Mouse (Mus musculus): ENCODE data around the gene Bcl9. TPM values are rescaled to one million over a fixed set of nuclear protein-coding genes. Genes with fewer than 3 reads are reported as not detected.
A peak's percentile ranks its signal among the peaks of the same experiment; 100 is the strongest.

Gene Bcl9
- 10 to 100 TPM; 13.1 to 16.9 TPM for total RNA-seq (2021)
- 10.2 and 14.4 TPM in 2 replicates for polyA plus RNA-seq (2012; rRNA removed)
- long read RNA-seq, partial matches to known transcripts: 0 of 1 reads
- long read RNA-seq, other reads (novel, unspliced or antisense): 1 of 1 reads

DNA sequence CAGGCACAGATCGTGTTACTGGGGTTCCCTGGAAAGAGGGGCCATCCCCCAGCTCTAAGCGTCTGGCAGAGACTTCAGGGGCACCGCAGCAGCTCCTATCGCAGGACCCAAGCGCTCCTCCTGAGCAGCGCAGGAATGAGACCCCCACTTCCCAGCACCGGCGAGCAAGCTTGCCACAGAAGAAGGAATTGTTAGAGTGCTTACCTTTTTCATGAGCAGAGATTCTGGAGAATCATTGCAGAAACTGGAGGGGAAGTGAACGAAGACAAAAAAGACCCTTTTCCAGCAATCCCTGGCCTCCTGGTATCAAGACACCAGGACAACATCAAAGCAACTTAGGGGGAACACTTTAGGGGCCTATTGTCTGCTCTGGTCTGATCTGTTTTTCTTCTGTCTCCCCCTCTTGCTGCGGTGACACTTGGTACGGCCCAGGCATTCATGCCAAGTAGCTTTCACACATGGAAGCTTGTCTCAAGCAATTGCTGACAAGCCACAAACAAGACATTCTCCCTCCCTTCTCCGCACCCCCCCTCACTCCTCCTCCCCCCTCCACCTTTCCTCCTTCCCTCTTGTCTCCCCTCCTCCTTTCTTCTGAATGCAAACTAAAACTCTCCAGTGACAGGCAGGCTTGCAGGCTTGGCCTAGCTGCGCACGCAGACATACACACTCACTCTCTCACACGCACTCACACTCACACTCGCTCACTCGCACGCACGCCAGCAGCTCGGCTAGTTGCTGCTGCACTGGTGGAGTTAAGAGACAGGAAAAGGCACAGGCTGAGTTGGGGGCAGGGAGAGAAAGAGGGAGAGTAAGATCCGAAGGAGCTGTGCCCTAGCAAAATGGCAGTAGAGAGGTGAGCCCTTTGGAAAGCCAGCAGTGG lies at the start of gene Bcl9:
TSS of gene Bcl9 (minus strand) at position 365 of the 880 bp plus-strand sequence.
- DNase-seq: peak; percentile 87

DNA sequence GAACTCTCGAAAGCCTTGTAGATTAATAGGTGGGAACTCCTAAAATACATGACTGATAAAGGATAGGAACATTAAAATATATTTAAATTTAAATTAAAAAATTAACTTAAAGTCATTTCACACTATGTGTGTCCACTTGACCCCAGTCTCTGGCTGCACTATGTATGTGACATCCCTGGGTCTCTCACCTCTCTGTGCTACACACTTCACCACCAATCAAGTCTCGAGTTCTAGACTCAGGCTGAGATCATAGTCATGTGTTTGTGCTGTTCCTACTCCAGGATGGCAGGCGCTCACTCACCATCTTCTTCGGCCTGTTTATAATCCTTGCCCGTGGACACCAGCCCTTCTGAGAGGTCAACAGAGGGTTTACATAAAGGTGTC lies 41.5 kb upstream of the Bcl9 start:
- DNase-seq: no peak

DNA sequence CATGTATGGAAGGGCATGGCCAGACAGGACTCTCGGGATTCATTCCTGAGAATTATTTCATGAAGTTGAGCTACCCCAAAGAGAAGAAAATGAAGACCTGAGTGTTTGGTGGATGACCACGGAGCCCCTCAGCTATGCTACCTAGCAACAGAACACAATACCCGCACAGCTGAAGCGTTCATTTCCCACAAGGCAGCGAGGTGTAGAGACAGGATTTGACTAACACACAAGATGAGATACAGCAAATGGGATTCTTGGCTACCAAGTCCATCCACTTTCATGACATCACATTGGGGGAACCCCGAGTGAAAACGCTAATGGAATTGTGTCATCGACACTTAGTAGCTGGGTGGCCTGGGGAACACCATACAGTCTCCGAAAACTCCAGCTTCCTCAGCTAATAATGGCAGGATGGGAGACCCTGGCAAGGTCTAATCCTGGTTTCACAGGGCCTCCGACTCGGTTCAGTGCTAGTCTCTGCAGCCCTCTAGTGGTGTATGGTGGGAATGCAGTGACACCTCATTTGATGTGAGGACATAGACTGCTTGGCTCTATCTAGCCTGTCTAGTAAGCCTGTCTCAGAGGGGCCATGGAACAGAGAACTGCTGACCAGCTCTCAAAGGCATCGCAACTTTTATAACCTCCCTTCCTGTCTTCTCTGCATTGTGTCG lies 40.9 kb upstream of the Bcl9 start:
- DNase-seq: peak; percentile 85

DNA sequence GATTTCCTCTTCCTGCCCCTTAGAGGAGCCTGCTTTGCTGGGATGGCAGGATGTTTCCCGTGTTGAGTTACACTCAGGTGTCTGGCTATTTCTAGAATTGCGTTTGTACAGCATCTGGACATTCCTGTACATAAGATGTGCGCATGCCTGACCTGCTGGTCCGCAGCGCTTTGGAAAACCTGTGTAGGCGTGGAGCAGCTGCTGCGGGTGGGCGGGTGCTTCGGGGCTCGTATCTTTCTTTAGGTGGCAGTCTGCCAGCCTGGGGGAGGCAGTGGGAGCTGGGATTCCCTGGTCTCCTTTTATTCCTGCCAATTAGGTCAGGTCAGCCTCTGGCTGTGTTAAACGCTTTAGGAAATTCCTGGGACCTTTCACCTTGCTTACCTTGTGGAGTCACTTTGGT lies 39.6 kb upstream of the Bcl9 start:
- DNase-seq: peak; percentile 24

DNA sequence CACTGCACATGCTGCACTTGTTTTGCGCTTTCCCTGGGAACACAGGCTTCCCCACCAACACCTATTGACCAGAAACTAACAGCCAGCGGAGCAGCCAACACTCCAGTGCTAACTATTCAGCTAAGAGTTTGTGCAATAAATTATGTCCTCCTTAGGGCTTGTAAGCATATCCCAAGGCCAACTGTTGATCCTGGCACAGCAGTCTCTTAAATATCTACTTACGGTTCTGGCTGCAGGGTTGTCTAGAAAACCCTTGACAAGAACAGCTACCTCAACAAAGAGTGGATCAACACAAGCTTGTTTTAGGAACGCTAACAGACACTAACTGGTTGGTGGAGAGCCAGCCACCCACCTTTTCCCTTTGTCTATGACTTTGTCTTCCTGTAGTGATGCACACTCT lies 38.6 kb upstream of the Bcl9 start:
- peak; percentile 30 for DNase-seq

DNA sequence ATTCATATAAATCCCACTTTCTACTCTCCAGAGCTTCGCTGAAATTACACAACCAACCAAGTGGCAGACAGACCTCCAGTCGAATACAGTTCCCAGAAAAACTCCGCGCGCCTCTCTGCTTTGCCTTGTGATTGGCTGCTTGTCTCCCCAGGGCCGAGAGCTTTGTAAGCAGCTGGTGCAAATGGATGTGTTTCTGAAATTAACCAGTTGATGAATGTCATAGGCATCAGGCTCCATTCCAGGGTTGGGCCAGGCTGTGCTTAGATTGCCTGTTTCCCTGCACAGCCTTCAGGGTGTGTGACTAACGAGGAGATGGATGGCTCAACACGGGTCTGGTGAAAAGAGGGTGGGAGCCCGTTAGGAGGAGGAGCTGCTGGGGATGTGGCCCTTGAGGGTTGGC lies 36.9 kb upstream of the Bcl9 start:
- DNase-seq: no peak

DNA sequence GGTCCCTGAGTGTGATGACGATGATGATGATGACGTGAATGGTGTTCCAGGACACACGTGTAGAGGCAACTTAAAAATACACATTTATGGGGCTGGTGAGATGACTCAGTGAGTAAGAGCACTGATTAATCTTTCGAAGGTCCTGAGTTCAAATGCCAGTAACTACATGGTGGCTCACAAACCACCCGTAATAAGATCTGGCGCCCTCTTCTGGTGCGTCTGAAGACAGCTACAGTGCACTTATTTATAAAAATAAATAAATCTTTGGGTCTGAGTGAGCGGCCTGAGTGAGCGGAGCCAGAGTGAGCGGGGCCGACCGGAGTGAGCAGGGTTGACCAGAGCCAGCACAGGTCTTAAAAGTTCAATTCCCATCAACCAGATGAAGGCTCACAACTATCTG lies 34.5 kb upstream of the Bcl9 start:
- peak; percentile 32 for DNase-seq

DNA sequence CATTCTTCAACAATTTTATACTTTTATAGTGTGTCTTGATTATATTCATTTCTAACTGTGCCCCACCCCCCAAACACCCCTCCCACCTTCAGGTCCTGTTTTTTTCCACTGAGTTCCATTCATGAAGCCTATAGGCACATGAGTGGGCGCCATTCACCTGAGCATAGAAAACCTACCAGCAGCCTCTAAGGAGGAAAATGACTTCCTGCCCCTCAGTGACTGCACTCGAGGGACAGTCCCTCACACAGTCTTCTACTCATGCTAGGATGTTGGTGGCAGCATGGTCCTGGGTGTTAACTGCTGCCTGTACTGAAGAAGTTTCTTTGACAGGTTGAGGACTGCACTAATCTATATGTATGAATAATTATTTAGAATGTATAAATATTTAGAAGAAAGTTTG lies 30.1 kb upstream of the Bcl9 start:
- no peak for DNase-seq

DNA sequence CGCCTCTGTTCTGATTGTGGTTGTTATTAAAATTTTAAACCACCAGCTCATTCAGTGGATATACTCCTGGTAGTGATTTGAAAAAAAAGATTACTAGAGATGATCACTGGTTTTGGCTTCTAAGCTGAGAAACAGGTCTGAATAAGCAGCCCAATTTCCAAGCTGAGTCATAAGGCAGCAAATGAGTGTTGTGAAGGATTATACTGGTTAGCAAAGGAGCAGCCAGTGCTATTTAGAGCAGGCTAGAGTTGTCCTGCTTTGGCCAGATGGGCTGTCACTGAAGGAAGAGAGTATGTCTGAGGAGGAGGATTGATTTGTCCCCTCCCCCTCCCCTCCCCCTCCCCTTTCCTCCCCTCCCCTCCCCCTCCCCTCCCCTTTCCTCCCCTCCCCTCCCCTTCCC lies 29.6 kb upstream of the Bcl9 start:
- DNase-seq: no peak

DNA sequence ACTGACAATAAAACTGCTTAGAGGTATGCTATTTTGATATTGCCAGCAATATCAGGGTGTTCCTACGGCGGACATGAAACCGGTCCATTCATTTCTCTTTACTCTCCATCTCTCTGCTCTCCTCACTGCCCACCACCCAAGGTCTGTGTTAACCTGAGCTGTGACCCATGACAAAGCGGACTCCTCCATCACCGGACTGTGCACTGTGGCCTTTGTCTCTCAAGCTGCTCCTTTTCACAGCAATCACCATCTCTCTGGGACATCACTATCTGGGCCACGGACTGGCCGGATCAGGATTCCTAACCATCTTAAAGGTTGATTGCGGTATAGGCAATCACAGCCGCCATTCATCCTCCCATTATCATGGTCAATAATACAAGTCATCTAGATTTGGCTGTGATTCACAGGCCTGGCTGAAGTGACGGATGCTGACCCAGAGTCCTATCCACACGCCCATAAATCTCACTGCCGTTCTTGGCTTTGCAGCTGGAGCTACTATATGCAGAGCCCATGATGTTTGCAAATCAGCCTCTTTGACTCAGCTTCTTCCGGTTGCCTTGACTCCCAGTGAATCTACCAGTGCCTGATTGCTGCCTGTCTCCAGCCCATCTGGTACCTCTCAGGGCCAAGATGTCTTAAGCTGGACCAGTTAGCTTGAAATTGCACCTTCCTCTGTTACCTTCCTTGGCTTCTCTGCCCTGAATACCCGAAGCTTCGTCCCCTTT lies 28.1 kb upstream of the Bcl9 start:
- DNase-seq: peak; percentile 70

DNA sequence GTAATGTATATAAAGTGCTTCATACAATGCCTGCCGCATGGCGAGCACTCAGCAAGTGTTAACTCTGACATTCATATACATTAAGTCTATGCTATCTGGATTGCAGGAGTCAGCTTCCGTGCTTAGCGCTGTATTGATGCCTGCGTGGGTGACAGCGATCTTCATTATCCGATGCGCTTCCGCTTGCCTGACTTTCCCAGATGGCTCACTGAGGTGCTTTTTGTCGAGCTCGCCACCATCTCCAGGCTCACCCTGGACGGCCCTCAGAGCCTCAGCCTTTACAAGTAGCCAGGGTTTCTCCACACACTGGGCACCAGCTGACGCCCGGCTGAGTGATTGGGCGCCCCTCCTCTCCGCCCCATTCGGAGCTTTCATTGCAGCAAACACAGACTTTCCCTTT lies 26.3 kb upstream of the Bcl9 start:
- DNase-seq: no peak

DNA sequence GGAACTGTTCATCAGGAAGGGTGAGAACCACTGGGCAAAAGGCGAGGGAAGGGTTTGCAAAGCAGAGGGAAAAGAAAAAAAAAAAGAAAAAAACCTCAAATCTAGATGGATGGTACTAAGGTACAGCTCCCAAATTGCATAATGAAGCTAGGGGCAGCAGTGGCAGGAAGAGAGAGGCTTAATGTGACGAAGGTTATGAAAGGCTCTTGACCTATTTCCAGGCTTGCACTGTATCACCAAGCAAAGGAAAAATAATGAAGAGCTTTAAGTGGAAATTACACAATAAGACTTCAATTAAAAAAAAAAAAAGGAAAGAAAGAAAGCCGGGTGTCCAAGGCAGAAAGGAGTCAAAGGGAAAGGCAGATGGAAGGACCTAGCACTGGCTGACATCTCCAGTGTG lies 19.6 kb upstream of the Bcl9 start:
- DNase-seq: no peak

DNA sequence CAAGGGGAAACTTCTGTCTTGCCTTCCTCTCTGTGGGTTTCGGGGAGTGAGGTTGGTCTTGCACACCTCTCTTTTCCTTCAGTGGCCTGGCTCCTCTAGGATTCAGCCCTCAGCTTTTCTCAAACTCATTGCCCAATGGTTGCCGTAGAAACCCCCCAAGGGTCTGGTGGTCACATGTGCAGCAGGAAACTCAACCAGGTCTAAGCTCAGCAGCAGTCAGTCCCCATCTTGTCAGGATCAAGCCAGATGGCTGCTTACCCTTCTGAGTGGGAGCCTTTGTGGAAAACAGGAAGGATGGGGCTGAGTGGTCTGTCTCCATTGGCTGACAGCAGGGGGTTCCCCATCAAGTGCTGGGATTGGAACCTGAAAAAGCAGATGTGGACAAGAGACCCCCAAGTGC lies 15.7 kb upstream of the Bcl9 start:
- DNase-seq: no peak

DNA sequence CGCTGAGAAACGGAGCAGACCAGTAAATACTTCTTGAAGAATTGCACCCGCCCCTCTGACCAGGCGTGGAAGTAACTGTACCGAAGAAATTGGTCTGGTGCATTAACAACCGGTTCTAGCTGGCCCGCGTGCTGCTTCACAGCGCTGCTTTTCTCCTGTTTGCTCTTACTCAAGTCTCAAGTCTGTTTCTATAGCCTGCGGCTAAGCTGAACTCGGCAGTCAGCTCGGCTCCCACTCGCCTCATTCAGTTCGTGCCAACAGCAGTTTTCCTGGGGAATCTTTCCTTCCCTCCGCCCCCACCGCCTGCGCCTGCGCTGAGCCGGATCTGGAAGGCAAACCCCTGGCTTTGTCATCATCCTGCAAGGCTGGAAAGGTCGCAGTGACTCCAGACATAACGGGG lies 14.3 kb upstream of the Bcl9 start:
- DNase-seq: peak; percentile 93

DNA sequence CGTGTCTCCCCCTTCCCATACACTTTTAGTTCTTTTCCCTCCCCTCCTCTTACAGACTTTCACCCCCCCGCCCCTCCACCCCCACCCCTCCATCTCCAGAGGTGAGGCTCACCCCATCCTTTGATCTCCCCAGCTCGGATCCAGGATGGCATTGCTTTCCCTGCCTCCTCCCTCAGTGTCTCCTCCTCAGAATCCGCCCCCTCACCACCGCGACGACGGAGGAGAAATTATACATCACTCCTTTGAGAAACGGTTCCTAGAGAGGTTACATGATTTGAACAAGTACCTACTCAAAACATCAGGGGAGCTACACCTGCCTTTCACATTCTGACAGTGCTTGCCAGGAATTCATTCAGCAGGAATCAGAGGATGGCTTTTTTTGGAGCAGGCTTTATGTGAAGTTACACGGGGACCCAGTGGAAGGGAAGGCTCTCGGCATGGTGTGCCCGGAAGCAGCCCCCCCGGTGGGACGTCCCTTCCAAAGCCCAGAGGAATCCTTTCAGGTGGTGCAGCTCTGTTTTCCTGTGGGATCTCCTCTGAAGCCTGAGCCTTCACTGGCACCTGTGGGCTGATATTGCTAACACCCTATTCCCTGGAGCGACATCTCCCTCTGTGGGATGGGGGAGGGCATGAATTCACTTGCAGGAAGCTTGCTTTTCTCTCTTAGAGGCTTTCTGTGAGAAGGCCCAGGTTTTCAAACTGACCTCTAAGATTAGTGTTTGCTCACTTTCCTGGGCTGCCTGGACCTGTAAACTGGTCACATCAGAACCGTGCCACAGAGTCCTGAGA lies 12.2 kb upstream of the Bcl9 start:
- DNase-seq: no peak

DNA sequence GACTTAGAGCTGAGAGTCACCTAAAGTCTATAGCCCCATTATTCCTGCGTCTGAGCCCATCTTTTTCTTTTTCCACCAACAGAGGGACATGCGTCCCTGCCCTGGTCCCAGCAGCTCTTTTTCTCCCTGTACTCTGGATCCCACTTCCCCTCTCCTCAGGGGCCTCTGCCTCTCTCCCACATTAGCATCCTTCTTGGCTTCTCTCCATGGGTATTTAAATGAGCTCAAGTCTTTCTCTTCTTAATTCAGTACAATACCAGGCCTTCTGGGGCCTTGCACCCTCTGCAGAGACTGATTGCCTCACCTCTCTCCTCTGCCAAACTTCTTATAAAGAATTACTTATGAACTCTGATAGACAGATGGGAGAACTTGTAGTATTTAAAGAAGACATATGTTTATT lies 10.7 kb upstream of the Bcl9 start:
- DNase-seq: no peak

DNA sequence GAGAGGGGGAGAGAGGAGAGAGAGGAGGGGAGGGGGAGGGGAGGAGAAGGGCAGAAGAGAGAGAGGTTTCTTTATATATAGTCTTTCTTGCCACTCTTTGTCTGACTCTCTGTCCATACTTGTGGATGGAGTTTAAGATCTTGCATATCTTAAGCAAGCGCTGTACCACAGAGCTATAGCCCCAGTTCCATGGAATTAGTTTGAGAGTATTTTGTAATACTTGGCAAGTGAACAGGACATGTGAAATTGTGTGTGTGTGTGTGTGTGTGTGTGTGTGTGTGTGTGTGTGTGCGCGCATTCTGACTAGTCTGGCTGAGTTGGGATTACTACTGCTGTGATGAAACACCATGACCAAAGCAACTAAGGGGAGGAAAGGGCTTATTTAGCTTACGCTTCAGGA lies 8.2 kb upstream of the Bcl9 start:
- no peak for DNase-seq

DNA sequence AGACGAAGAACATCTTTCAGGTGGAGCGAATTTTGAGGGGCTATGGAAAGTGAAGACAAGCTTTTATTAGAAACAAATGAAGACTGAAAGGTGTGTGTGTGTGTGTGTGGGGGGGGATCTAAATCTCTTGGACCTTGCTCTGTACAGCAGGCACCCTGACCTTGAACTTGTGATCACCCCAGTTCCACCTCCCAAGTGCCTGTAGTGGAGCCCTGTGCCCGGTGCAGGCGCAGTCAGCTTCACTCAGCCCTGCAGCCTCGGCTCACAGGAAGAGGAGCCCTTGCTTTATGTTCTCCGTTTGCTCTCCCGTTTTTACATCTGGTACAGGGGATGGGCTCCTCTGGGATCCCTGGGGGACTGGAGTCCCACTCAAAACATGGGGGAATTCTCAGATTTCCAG lies 3.9 kb upstream of the Bcl9 start:
- no peak for DNase-seq

DNA sequence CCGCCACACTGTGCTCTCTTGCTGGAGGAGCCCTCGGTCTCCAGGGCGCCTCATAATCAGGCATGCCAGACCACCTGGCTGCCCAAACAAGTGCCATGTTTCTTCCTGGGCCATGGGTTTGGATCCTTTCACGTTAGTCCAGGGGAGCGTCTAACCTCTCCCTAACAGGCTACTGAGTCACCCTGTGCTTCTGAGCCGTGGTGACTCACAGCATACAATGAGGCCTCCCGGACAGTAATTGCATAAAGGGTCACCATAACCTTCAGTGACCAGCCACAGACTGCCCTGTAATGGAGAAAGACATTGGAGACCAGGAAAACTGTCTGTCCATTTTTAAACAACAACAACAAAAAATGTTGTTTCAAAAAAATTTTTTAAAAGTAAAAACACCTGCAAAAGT lies 2.7 kb upstream of the Bcl9 start:
- peak; percentile 71 for DNase-seq

DNA sequence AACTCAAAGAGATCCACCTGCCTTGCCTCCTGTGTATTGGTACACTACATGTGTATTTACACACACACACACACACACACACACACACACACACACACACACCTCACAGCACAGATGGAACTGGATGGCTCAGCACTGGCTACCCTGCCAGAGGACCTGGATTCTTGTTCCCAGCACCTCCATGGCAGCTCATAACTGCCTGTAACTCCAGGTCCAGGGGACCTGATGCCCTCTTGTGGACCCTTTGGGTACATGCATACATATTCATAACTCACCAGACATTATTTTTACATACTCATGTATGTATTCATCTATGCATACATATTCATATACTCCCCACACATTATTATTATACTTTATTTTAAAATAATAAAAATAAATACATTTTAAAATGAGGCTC lies 2.2 kb upstream of the Bcl9 start:
- DNase-seq: no peak

DNA sequence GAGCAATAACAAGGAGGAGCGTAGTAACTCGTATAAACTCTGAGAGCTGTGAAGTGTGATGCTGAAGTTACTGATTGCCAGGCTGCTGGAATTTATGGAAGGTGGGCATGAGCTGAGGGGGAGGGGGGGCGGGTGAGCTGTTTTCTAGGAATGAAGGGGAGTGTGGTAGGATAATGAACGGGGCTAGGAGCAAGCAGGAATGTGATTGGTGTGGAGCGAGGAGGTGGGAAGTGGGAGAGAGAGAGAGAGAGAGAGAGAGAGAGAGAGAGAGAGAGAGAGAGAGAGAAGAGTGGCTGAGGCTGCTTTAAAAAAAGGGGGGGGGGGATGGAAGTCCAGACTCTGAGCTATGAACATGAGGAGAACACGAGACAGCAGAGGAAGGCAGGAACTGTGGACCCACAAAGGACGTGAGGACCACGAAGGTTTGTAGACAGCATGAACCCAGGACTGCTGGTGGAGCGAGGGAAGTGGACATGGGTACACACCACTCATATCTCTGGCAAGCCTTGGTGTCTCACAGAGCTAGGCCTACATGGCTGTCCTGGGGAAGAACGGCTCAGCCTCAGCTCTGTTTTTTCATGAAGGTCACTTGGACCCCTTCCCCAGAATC lies 1.2 kb upstream of the Bcl9 start:
- no peak for DNase-seq
